Mouse (Mus musculus): Measurements from ENCODE around the gene Gm49396. TPM values are rescaled to one million over a fixed set of nuclear protein-coding genes. Genes with fewer than 3 reads are reported as not detected.

Gene Gm49396
- polyA plus RNA-seq, 1 experiment = not detected

GRCm38 (mm10) chr7:30572389-30572788, 9.2 kb downstream of the Gm49396 start:
- TF ChIP-seq POLR2A (IDR thresholded peaks at IDR 0.05; ENCODE audit: insufficient read depth, low read depth, low read length) (no peak), CTCF (IDR thresholded peaks at IDR 0.05; ENCODE audit: insufficient read depth, low read depth, low read length) (no peak)
- Histone ChIP-seq H3K4me3 (ENCODE audit: insufficient read depth, low read depth, low read length) (no peak overlapping the region), H3K4me1 (ENCODE audit: control insufficient read depth, insufficient read depth, low read length) (no peaks in the 10 kb centered on the region; the same call in 1 of the 2 replicates), H3K27ac (ENCODE audit: insufficient read depth, low read depth, low read length) (no peak overlapping the region)
- 84% methylated on average over 5 of the region's 5 CpGs for WGBS

GRCm38 (mm10) chr7:30572969-30573368, 9.8 kb downstream of the Gm49396 start:
- no peak overlapping the region for H3K4me3 ChIP-seq (ENCODE audit: insufficient read depth, low read depth, low read length)
- no peaks in the 10 kb centered on the region; the same call in 1 of the 2 replicates for H3K4me1 ChIP-seq (ENCODE audit: control insufficient read depth, insufficient read depth, low read length)
- 32% methylated on average over 2 of the region's 2 CpGs for WGBS
- H3K27ac ChIP-seq (ENCODE audit: insufficient read depth, low read depth, low read length) = no peak overlapping the region
- TF ChIP-seq CTCF (IDR thresholded peaks at IDR 0.05; ENCODE audit: insufficient read depth, low read depth, low read length) (no peak), POLR2A (IDR thresholded peaks at IDR 0.05; ENCODE audit: insufficient read depth, low read depth, low read length) (no peak)

GRCm38 (mm10) chr7:30579950-30580349, 16.8 kb downstream of the Gm49396 start:
- H3K4me1 ChIP-seq (ENCODE audit: control insufficient read depth, insufficient read depth, low read length) = no peaks in the 10 kb centered on the region
- no peak overlapping the region for H3K27ac ChIP-seq (ENCODE audit: insufficient read depth, low read depth, low read length)
- 93% methylated on average over 8 of the region's 8 CpGs for WGBS
- H3K4me3 ChIP-seq (ENCODE audit: insufficient read depth, low read depth, low read length) = no peak overlapping the region
- TF ChIP-seq POLR2A (IDR thresholded peaks at IDR 0.05; ENCODE audit: insufficient read depth, low read depth, low read length) = no peak
- no peak for TF ChIP-seq CTCF (IDR thresholded peaks at IDR 0.05; ENCODE audit: insufficient read depth, low read depth, low read length)

GRCm38 (mm10) chr7:30581547-30581946, 18.4 kb downstream of the Gm49396 start:
- no peak overlapping the region for H3K4me3 ChIP-seq (ENCODE audit: insufficient read depth, low read depth, low read length)
- H3K27ac ChIP-seq (ENCODE audit: insufficient read depth, low read depth, low read length) = no peak overlapping the region
- peaks cover 8% of the 10 kb centered on the region for H3K4me1 ChIP-seq (ENCODE audit: control insufficient read depth, insufficient read depth, low read length)
- TF ChIP-seq POLR2A (IDR thresholded peaks at IDR 0.05; ENCODE audit: insufficient read depth, low read depth, low read length) (no peak), CTCF (IDR thresholded peaks at IDR 0.05; ENCODE audit: insufficient read depth, low read depth, low read length) (no peak)
- WGBS = 96% methylated on average over 16 of the region's 16 CpGs

DNA sequence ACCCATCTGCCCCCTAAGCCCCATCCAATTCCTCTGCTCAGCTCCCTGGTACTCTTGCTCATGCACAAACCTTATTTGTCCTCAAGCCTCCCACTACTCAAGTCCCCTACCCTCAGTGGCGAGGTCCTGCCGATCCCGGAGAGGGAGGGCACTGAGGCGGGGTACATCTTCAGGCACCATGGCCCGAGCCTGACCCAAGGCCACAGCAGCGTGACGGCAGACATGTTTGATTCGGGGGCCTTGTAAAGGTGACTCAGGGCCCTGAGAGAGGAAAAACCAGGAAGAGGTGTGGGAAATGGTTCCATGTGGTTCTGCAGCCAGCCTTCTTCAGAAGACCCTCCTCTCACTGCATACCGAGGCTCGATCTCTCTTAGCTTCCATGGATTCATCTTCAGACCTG, 21.2 kb downstream of the Gm49396 start:
- Histone ChIP-seq H3K27ac (ENCODE audit: insufficient read depth, low read depth, low read length) (no peak overlapping the region), H3K4me1 (ENCODE audit: control insufficient read depth, insufficient read depth, low read length) (peaks cover 14% of the 10 kb centered on the region), H3K4me3 (ENCODE audit: insufficient read depth, low read depth, low read length) (no peak overlapping the region)
- TF ChIP-seq POLR2A (IDR thresholded peaks at IDR 0.05; ENCODE audit: insufficient read depth, low read depth, low read length) (no peak), CTCF (IDR thresholded peaks at IDR 0.05; ENCODE audit: insufficient read depth, low read depth, low read length) (no peak)
- 92% methylated on average over 10 of the region's 10 CpGs for WGBS

- Histone ChIP-seq H3K4me1 (ENCODE audit: control insufficient read depth, insufficient read depth, low read length) (peaks cover 19% of the 10 kb centered on the region), H3K4me3 (ENCODE audit: insufficient read depth, low read depth, low read length) (no peak overlapping the region), H3K27ac (ENCODE audit: insufficient read depth, low read depth, low read length) (no peak overlapping the region)
- no peak for TF ChIP-seq CTCF (IDR thresholded peaks at IDR 0.05; ENCODE audit: insufficient read depth, low read depth, low read length)
- no peak for TF ChIP-seq POLR2A (IDR thresholded peaks at IDR 0.05; ENCODE audit: insufficient read depth, low read depth, low read length)
- 94% methylated on average over 7 of the region's 7 CpGs for WGBS
These were observed 22.0 kb downstream of the Gm49396 start for GRCm38 (mm10) chr7:30585170-30585569.

GRCm38 (mm10) chr7:30586455-30587020, 23.4 kb downstream of the Gm49396 start:
- no peak for TF ChIP-seq POLR2A (IDR thresholded peaks at IDR 0.05; ENCODE audit: insufficient read depth, low read depth, low read length)
- no peak for TF ChIP-seq CTCF (IDR thresholded peaks at IDR 0.05; ENCODE audit: insufficient read depth, low read depth, low read length)
- WGBS = 80% methylated on average over 28 of the region's 28 CpGs
- H3K4me3 ChIP-seq (ENCODE audit: insufficient read depth, low read depth, low read length) = no peak overlapping the region
- no peak overlapping the region for H3K27ac ChIP-seq (ENCODE audit: insufficient read depth, low read depth, low read length)
- peaks cover 19% of the 10 kb centered on the region for H3K4me1 ChIP-seq (ENCODE audit: control insufficient read depth, insufficient read depth, low read length)

DNA sequence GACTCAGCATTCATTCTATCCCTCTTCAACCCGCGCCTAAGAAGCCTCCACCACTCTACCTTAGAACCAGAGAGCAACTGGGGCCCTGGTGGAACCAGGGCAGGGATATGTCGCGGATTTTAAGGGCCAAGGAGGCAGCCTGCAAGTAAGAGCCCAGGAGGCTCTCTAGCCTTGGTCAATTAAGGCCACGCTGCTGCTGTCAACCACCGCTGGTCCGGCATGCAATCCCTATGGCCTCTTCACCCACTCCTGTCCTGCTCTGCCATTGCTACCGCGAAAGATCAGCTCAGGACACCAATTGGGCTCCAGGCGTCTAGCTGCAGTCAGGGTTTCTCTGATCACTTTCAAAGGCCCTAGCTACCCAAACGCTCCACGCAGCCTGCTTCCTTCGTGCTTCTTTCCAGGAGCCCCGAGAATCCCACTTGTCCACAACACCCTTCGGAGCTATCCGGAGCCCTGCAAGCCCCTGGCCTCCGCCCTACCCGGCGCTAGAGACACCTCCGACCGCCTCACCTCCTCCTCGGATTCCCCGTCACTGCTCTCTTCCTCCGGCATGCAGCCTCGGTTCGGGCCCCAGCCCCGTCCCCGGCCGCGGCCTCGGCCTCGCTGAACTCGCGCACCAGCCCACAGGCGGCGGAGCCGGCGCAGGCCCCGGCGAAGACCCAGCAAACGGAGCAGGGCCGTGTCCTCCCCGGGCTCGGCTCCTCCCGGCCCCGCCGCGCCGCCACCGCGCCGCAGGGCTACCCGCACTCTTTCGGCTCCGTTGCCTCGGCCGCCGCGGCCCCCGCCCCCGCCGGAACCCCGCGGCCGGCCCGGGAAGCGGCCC, 24.9 kb downstream of the Gm49396 start:
- Histone ChIP-seq H3K27ac (ENCODE audit: insufficient read depth, low read depth, low read length) (peak overlapping the region; percentile 32; the same call in 1 of the 2 replicates), H3K4me3 (ENCODE audit: insufficient read depth, low read depth, low read length) (peak overlapping the region; percentile 85), H3K4me1 (ENCODE audit: control insufficient read depth, insufficient read depth, low read length) (peaks cover 19% of the 10 kb centered on the region)
- TF ChIP-seq POLR2A (IDR thresholded peaks at IDR 0.05; ENCODE audit: insufficient read depth, low read depth, low read length) (no peak), CTCF (IDR thresholded peaks at IDR 0.05; ENCODE audit: insufficient read depth, low read depth, low read length) (no peak)
- 1% methylated on average over 67 of the region's 67 CpGs for WGBS

Data from olfactory bulb, adult 2 months (tissue).